Mouse (Mus musculus): ENCODE results near the gene Npy. TPM values are rescaled to one million over a fixed set of nuclear protein-coding genes. Genes with fewer than 3 reads are reported as not detected.

Npy gene
- polyA plus RNA-seq, 1 experiment from 2014 or later: 306 TPM

DNA sequence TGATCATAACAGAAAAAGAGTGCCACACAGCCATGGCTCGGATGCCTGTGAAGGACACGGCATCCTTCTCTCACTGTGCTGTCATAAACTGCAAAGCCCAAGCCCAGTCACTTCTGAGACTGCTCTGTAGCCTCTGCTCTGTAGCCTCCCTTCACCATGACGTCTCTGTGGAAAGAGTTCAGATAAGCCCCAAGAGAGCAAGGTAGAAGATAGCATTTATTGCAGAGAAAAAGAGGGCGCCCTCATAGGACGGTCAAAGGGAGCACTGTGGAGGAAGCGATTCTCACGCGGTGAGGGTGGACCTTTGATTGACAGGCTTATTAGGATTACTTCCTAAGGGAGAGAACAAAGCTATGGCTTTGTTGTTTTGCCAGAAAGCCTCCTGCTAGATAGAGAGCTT is 18.4 kb upstream of the Npy start:
- DNase-seq (ENCODE audit: low spot score): no peak
- no peak overlapping the region for H3K27ac ChIP-seq
- WGBS: 50% methylated on average over 8 of the region's 8 CpGs

DNA sequence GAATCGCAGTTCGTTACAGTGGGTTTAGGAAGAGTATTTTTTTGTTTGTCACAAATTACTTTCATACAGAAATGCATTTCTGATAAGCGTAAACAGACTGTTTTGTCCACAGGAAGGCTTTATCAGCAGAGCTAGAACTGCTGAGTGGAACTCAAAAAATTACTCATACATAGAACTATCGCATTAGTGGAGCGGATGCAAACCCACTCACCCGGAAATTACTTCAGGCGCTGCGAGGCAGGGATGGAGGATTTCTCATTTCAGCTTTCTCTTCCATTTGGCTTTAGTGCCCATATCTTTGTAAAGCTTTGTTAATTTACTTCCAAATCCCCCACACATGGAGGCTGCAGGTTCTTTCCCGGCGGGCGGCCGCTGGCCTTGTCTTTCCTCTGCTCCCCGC is 14.4 kb upstream of the Npy start:
- Histone ChIP-seq H3K36me3 (replicated peaks; ENCODE audit: control insufficient read depth, insufficient read depth) (no peaks in the 10 kb centered on the region), H3K4me3 (replicated peaks; ENCODE audit: low read length) (peak overlapping the region; percentile 6; the same call in 1 of the 2 replicates), H3K4me2 (replicated peaks) (peak overlapping the region; percentile 43), H3K27me3 (ENCODE audit: control insufficient read depth, insufficient read depth, low read length) (peaks cover 3% of the 10 kb centered on the region; the same call in 1 of the 2 replicates), H3K27ac (no peak overlapping the region), H3K4me1 (replicated peaks; ENCODE audit: control insufficient read depth, insufficient read depth, low read length) (peaks cover 7% of the 10 kb centered on the region), H3K9me3 (ENCODE audit: control insufficient read depth, low read length) (no peaks in the 10 kb centered on the region), H3K9ac (no peak overlapping the region)
- ATAC-seq (ENCODE audit: low FRiP score) (no peak), DNase-seq (ENCODE audit: low spot score) (no peak)
- WGBS: 14% methylated on average over 13 of the region's 13 CpGs

More for the DNA sequence above, 18.4 kb upstream of the Npy start:
- no peak for ATAC-seq (ENCODE audit: low FRiP score)
- no peak overlapping the region for H3K4me2 ChIP-seq (replicated peaks)
- H3K9ac ChIP-seq: no peak overlapping the region
- H3K36me3 ChIP-seq (replicated peaks; ENCODE audit: control insufficient read depth, insufficient read depth): no peaks in the 10 kb centered on the region
- peaks cover 13% of the 10 kb centered on the region for H3K4me1 ChIP-seq (replicated peaks; ENCODE audit: control insufficient read depth, insufficient read depth, low read length)
- H3K27me3 ChIP-seq (ENCODE audit: control insufficient read depth, insufficient read depth, low read length): peaks cover 3% of the 10 kb centered on the region; the same call in 1 of the 2 replicates
- H3K9me3 ChIP-seq (ENCODE audit: control insufficient read depth, low read length): no peaks in the 10 kb centered on the region
- H3K4me3 ChIP-seq (replicated peaks; ENCODE audit: low read length): no peak overlapping the region

DNA sequence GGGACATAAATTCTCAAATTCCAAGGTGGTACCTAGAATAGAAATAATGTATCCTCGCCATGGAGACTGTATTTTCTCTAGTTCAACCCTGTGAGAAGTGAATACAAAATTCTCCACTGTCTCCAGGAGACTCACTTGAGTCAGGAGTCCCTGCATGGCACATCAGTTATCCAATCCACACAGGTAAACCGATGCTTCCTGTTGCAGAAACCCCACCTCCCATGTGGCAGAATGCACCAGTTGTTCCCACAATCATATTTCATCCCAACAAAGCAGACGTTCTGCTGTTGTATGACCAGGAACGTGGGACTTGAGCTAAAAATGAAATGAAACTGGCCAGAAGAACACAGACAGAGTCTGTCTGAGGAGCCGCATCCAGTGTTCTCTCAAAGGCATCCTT is 5.3 kb upstream of the Npy start:
- DNase-seq (ENCODE audit: low spot score) (no peak), ATAC-seq (ENCODE audit: low FRiP score) (no peak)
- Histone ChIP-seq H3K4me2 (replicated peaks) (no peak overlapping the region), H3K9ac (no peak overlapping the region), H3K27me3 (ENCODE audit: control insufficient read depth, insufficient read depth, low read length) (peaks cover 15% of the 10 kb centered on the region), H3K4me1 (replicated peaks; ENCODE audit: control insufficient read depth, insufficient read depth, low read length) (peaks cover 4% of the 10 kb centered on the region), H3K9me3 (ENCODE audit: control insufficient read depth, low read length) (no peaks in the 10 kb centered on the region), H3K36me3 (replicated peaks; ENCODE audit: control insufficient read depth, insufficient read depth) (no peaks in the 10 kb centered on the region), H3K4me3 (replicated peaks; ENCODE audit: low read length) (no peak overlapping the region), H3K27ac (no peak overlapping the region)
- WGBS: 77% methylated on average over 5 of the region's 5 CpGs

DNA sequence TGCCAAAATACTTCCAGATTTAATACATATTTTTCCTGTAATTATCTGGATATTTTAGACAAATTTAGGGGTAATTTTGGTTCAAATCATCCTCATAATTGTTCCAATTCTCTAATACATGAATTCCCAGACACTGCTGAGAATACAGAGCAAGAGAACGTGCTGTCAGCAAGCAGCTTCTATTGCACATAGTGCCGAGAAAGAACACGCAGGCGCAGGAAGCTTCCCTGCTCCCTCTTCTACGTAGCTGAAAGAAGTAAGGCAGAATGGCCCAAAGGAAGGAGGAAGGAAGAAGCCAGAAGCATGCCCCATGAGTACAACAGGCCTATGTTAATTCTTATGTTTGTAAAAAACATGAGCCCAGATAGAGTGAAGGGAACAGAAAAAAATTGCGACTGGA is 4.9 kb upstream of the Npy start:
- no peak for DNase-seq (ENCODE audit: low spot score)
- Histone ChIP-seq H3K9me3 (ENCODE audit: control insufficient read depth, low read length) (no peaks in the 10 kb centered on the region), H3K9ac (no peak overlapping the region), H3K36me3 (replicated peaks; ENCODE audit: control insufficient read depth, insufficient read depth) (no peaks in the 10 kb centered on the region), H3K4me3 (replicated peaks; ENCODE audit: low read length) (no peak overlapping the region), H3K27ac (no peak overlapping the region), H3K4me2 (replicated peaks) (no peak overlapping the region), H3K27me3 (ENCODE audit: control insufficient read depth, insufficient read depth, low read length) (peaks cover 20% of the 10 kb centered on the region), H3K4me1 (replicated peaks; ENCODE audit: control insufficient read depth, insufficient read depth, low read length) (peaks cover 8% of the 10 kb centered on the region)
- WGBS: 78% methylated on average over 6 of the region's 6 CpGs
- ATAC-seq (ENCODE audit: low FRiP score): no peak

DNA sequence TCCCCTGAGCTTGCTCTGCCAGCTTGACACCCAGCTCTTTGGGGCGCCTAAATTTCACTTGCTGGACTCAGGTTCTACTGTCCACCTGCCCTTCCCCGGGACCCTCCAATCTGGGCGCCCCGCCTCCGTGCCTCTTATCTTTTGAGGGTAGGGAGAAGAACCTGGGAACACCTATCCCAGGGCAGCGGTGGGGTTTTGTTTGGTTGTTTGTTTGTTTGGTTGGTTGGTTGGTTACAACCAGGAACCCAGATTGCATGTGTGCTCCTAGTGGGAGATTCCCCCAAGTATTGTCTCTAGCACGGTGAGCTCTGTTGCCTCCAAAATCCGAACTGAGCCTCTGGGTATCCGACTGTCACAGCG is 341 bp downstream of the Npy start:
- Histone ChIP-seq H3K36me3 (replicated peaks; ENCODE audit: control insufficient read depth, insufficient read depth) (no peaks in the 10 kb centered on the region), H3K9ac (peak overlapping the region; percentile 51), H3K27ac (no peak overlapping the region), H3K4me2 (replicated peaks) (peak overlapping the region; percentile 82), H3K4me3 (replicated peaks; ENCODE audit: low read length) (peak overlapping the region; percentile 42), H3K9me3 (ENCODE audit: control insufficient read depth, low read length) (no peaks in the 10 kb centered on the region), H3K4me1 (replicated peaks; ENCODE audit: control insufficient read depth, insufficient read depth, low read length) (peaks cover 12% of the 10 kb centered on the region), H3K27me3 (ENCODE audit: control insufficient read depth, insufficient read depth, low read length) (peaks cover 43% of the 10 kb centered on the region)
- DNase-seq (ENCODE audit: low spot score) (no peak), ATAC-seq (ENCODE audit: low FRiP score) (no peak)
- 1% methylated on average over 10 of the region's 10 CpGs for WGBS

DNA sequence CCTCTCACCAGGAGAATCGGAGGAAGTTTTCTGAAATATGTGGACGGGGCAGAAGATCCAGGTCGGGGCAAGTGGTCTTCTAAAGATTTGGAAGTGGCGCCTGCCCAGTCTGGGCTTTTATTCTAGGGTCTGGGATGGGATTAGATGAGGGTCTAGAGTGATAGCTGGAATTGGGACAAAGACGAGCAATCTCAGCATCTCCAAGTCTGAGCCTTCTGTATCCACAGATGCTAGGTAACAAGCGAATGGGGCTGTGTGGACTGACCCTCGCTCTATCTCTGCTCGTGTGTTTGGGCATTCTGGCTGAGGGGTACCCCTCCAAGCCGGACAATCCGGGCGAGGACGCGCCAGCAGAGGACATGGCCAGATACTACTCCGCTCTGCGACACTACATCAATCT is 861 bp downstream of the Npy start:
- WGBS: 6% methylated on average over 15 of the region's 15 CpGs
- Histone ChIP-seq H3K27me3 (ENCODE audit: control insufficient read depth, insufficient read depth, low read length) (peaks cover 43% of the 10 kb centered on the region), H3K9ac (no peak overlapping the region; the same call in 1 of the 2 replicates), H3K36me3 (replicated peaks; ENCODE audit: control insufficient read depth, insufficient read depth) (no peaks in the 10 kb centered on the region), H3K27ac (0 out of 2 replicates have a peak overlapping the region, but pooled peaks have one; percentile 17), H3K4me3 (replicated peaks; ENCODE audit: low read length) (peak overlapping the region; percentile 42), H3K4me1 (replicated peaks; ENCODE audit: control insufficient read depth, insufficient read depth, low read length) (peaks cover 12% of the 10 kb centered on the region), H3K9me3 (ENCODE audit: control insufficient read depth, low read length) (no peaks in the 10 kb centered on the region), H3K4me2 (replicated peaks) (peak overlapping the region; percentile 82; the same call in 1 of the 2 replicates)
- ATAC-seq (ENCODE audit: low FRiP score) (no peak), DNase-seq (ENCODE audit: low spot score) (no peak)

DNA sequence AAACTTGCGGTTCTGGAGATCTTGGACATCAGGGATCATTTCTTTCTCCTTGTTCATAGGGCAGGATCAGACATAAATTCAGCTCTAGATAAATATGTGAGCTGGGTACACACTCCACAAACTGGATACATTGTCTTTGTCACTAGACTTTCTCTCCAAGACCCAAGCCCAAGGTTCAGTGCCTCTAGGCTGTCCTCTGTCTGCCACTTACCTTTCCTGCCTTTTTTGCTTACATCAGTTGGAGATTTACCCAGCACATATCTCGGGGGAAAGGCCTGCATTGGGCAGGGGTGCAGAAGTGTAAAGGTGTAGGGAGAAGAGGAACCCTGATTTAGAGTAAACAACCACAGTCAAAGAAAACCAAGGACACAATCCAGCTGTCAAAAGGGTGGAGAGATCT is 1.3 kb downstream of the Npy start:
- H3K9ac ChIP-seq: no peak overlapping the region; the same call in 1 of the 2 replicates
- 0 out of 2 replicates have a peak overlapping the region, but pooled peaks have one; percentile 17 for H3K27ac ChIP-seq
- ATAC-seq (ENCODE audit: low FRiP score) (no peak), DNase-seq (ENCODE audit: low spot score) (no peak)
- WGBS: 17% methylated on average over 2 of the region's 2 CpGs
- H3K9me3 ChIP-seq (ENCODE audit: control insufficient read depth, low read length): no peaks in the 10 kb centered on the region
- peaks cover 12% of the 10 kb centered on the region for H3K4me1 ChIP-seq (replicated peaks; ENCODE audit: control insufficient read depth, insufficient read depth, low read length)
- peak overlapping the region; percentile 42 for H3K4me3 ChIP-seq (replicated peaks; ENCODE audit: low read length)
- no peaks in the 10 kb centered on the region for H3K36me3 ChIP-seq (replicated peaks; ENCODE audit: control insufficient read depth, insufficient read depth)
- H3K27me3 ChIP-seq (ENCODE audit: control insufficient read depth, insufficient read depth, low read length): peaks cover 43% of the 10 kb centered on the region
- peak overlapping the region; percentile 12; the same call in 1 of the 2 replicates for H3K4me2 ChIP-seq (replicated peaks)

DNA sequence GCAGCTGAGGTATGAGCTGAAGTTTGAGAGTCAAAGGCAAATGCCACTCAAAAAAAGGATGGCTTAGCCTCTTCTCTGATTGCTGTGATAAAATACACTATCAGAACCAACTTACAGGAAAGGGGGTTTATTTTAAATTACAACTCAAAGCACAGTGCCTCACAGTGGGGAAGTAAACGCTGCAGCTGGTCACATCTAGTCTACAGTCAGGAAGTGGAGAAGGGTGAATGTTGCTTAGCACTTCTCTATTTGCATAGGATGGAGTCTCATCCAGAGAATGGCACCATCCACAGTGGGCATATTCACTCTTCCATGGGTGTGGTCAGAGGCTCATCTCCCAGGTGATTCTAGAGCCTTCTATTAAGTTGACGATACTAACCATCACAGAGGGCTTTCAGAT is 9.1 kb downstream of the Npy start:
- no peak for DNase-seq (ENCODE audit: low spot score)
- no peaks in the 10 kb centered on the region for H3K9me3 ChIP-seq (ENCODE audit: control insufficient read depth, low read length)
- ATAC-seq (ENCODE audit: low FRiP score): no peak
- no peak overlapping the region for H3K9ac ChIP-seq
- H3K4me1 ChIP-seq (replicated peaks; ENCODE audit: control insufficient read depth, insufficient read depth, low read length): no peaks in the 10 kb centered on the region
- no peak overlapping the region for H3K4me3 ChIP-seq (replicated peaks; ENCODE audit: low read length)
- no peaks in the 10 kb centered on the region for H3K36me3 ChIP-seq (replicated peaks; ENCODE audit: control insufficient read depth, insufficient read depth)
- no peak overlapping the region for H3K27ac ChIP-seq
- 86% methylated on average over 2 of the region's 2 CpGs for WGBS
- no peak overlapping the region for H3K4me2 ChIP-seq (replicated peaks)
- no peaks in the 10 kb centered on the region for H3K27me3 ChIP-seq (ENCODE audit: control insufficient read depth, insufficient read depth, low read length)

DNA sequence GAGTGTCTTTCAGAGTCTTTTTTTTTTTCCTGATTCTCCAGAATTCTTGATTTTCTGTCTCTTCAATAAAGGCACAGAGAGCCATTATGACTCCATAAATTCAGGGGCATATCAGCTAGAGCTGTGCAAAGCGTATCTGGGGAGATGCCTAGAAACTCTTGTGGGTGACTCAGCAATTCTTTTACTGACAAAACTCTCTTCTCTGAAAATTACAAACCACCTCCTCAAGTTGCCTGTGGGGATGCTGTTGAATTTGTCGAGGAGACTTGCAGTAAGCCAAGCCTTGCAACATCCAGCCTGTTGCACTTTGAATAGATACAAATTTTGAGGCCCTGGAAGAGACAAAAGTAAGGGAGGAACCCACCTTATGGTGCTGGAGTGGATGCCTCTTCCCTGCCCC is 34.3 kb downstream of the Npy start:
- Histone ChIP-seq H3K27me3 (ENCODE audit: control insufficient read depth, insufficient read depth, low read length) (no peaks in the 10 kb centered on the region), H3K9me3 (ENCODE audit: control insufficient read depth, low read length) (no peaks in the 10 kb centered on the region), H3K4me1 (replicated peaks; ENCODE audit: control insufficient read depth, insufficient read depth, low read length) (no peaks in the 10 kb centered on the region), H3K27ac (no peak overlapping the region), H3K4me2 (replicated peaks) (no peak overlapping the region), H3K9ac (no peak overlapping the region), H3K36me3 (replicated peaks; ENCODE audit: control insufficient read depth, insufficient read depth) (no peaks in the 10 kb centered on the region), H3K4me3 (replicated peaks; ENCODE audit: low read length) (no peak overlapping the region)
- WGBS: 59% methylated on average over 2 of the region's 2 CpGs
- no peak for ATAC-seq (ENCODE audit: low FRiP score)
- DNase-seq (ENCODE audit: low spot score): no peak

DNA sequence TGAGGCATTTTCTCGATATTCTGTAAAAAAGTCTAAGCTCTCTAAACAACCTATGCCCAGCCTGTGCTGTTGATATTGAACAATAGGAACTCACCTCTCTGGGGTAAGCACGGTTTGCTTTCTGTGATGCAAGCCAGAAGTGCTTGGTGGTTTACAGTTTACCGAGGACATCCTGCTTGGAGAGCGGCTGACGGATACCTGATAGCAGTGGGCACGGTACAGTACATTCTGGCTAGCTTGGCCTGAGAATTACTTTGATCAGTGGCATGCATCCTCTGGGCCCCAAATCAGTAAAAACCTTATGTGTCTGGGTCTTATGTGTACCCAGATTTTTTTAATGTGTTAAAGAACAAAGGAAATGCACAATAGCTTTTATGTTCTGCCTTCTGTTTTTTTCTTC is 45.1 kb downstream of the Npy start:
- ATAC-seq (ENCODE audit: low FRiP score) (no peak), DNase-seq (ENCODE audit: low spot score) (no peak)
- H3K4me3 ChIP-seq (replicated peaks; ENCODE audit: low read length): no peak overlapping the region
- H3K27me3 ChIP-seq (ENCODE audit: control insufficient read depth, insufficient read depth, low read length): no peaks in the 10 kb centered on the region
- H3K27ac ChIP-seq: no peak overlapping the region
- H3K4me1 ChIP-seq (replicated peaks; ENCODE audit: control insufficient read depth, insufficient read depth, low read length): no peaks in the 10 kb centered on the region
- WGBS: 84% methylated on average over 6 of the region's 6 CpGs
- H3K9me3 ChIP-seq (ENCODE audit: control insufficient read depth, low read length): no peaks in the 10 kb centered on the region
- no peaks in the 10 kb centered on the region for H3K36me3 ChIP-seq (replicated peaks; ENCODE audit: control insufficient read depth, insufficient read depth)
- no peak overlapping the region for H3K4me2 ChIP-seq (replicated peaks)
- H3K9ac ChIP-seq: no peak overlapping the region

All from hindbrain, embryonic 14.5 days (tissue).